Mouse (Mus musculus) bone marrow macrophage, adult 2 months (primary cell): ENCODE measurements around the gene Manba.

Source experiments
- CTCF ChIP-seq: IDR thresholded peaks from 2 replicates; pipeline ENCODE4 v1.5.1; 2012; ENCODE audit warnings: low read depth, mild to moderate bottlenecking, low read length, moderate library complexity
- POLR2A ChIP-seq: IDR thresholded peaks from 2 replicates; pipeline ENCODE4 v1.6.1; 2012; ENCODE audit warnings: mild to moderate bottlenecking, low read depth, low read length, borderline replicate concordance

GRCm38 (mm10) chr3:135564706-135565105, 79.3 kb downstream of the Manba start:
- TF ChIP-seq CTCF (no peak), POLR2A (no peak)
